Mouse (Mus musculus): ENCODE measurements around the gene Cd276.

Gene Cd276

GRCm38 (mm10) chr9:58513749-58514148, 41.5 kb downstream of the Cd276 start:
- no peak for DNase-seq (ENCODE audit: low read depth, low spot score)

DNA sequence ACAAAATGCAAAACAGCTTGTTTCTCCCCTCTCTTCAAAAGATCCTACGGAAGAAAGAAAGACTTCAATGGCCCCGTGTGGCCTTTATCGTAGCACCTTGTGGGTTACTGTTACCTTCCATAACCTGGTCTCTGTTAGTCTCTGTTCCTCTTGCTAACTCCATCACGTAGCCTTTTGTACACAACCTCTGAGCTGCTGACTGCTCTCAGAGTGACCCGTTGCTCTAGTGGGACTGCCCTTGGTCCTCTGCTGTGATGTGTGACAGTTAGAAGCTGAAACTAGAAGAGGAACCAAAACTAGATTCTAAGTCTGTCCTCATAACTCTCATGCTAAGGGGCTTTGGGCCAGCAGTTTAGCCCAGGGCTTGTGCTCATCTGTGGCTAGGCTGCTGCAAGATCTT, 44.8 kb downstream of the Cd276 start:
- DNase-seq (ENCODE audit: low read depth, low spot score) = no peak

- no peak for DNase-seq (ENCODE audit: low read depth, low spot score)
Measured at GRCm38 (mm10) chr9:58507216-58508005, 47.8 kb downstream of the Cd276 start.

DNA sequence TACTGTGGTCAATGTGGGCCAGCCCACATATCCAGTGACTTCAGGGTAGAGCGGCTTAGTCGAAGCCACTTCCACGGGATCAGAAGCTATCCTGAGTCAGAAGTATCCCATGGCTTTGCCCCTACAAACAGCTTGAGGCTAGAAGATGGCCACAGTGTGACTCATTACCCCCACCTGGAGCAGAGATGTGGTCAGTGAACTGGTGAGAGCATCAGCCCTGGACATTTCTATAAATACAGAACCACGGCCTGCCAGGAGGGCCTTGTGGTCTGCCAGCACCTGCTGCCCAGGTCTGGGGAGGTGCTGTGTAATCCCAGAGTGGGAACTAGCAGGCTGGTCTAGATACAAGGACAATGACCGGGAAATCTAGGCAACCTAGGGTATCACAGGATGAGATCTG, 54.3 kb downstream of the Cd276 start:
- DNase-seq (ENCODE audit: low read depth, low spot score) = no peak

GRCm38 (mm10) chr9:58497942-58498341, 57.3 kb downstream of the Cd276 start:
- DNase-seq (ENCODE audit: low read depth, low spot score) = no peak

DNA sequence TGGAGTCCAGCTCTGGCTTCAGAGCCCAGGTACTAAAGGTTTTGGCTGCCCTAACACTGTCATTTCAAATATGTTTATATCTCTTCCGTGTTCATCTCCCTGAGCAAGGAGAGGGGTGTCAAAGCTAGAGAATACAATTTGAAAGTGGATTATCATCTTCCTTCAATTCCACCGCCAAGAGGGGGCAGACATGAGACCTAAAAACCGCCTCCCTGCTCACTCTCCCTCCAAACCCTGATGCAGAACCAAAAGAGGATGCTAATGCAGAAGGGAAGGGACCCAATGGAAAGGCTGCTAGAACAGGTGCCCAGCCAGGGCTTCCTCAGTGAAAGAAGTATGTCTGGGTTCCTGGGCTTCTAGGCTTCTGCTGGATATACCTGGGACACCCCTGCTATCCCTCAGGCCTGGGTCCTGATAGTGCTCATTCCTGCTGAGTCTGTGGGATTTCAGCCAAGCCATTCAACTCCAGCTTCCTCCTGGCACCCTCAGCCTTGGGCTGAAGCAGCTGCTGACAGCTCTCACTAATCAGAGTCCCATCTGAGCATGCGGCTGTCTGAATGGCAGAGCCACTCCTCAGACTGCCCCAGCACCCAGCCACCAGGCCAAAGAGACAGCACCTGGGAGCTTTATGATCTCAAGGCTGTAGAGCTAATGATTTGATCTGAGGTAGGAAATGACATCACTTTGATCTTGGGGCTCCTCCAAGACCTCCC, 58.6 kb downstream of the Cd276 start:
- DNase-seq (ENCODE audit: low read depth, low spot score) = no peak

- DNase-seq (ENCODE audit: low read depth, low spot score) = no peak
Measured at GRCm38 (mm10) chr9:58495035-58495434, 60.2 kb downstream of the Cd276 start.

DNA sequence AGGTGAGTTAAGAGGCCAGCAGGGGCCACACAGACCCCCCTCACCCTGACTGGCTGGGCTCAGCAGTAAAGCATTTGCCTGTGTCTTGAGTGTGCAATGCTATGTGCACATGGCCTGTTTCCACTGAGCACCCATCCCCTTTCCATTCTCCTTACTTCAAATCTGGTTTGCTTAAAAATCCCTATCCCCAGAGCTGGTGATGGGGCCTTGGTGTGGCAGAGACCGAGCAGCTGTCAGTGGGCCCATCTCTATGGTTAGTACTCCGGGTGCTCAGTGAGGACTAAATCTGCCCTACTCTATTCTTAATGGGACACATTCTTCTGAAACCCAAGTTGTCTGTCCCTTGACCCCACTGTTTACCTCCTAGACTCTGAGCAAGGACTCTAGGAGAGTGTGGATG, 64.8 kb downstream of the Cd276 start:
- DNase-seq (ENCODE audit: low read depth, low spot score) = no peak

DNA sequence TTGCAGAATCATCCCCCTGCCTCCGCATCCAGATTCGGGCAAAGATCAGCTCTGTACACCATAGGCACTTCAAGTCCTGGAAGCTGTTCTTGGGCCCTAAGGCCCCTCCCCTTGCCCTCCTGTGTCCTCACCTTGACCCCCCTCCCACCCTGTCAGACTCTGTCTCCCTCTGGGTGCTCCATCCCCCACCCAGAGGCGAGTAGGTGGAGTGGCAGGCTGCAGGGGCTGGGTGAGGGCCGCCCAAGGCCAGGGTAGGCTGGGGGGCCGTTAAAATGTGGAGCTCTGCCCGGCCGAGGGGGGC, 65.4 kb downstream of the Cd276 start:
- no peak for DNase-seq (ENCODE audit: low read depth, low spot score)

DNA sequence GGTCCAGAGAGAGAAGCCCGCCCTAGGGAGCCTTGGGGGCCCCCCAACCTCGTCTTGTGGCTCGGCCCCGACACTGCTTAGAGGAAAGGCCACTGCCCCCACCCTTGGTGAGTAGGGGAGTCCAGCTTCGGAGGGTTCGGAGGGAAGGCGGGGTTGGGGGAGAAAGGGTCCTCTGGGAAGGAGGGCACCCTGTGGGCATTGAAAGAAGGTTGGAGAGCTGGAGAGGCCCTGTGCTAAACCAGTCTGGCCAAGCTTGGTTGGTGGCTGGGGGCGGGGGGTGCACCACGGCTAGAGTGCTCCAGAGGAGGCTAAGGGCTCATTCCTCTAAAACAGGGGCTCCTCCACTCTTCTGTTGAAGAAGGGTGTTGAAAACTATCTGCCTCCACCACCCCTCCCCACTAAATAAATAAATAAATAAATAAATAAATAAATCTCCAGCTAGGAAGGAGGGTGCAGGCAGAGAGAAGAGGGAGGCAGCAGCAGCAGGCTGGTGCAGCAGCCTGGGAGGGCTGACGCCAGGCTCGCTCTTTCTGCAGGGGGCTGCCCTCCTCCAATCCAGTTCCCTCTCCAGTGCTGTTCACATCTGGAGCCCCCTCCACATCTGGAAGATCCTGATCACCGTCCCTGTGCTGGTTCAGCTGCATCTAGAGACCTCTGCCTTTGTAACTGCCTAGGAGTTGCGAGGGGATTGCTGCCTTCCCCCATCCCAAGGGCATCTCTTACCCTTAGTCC, 65.9 kb downstream of the Cd276 start:
- no peak for DNase-seq (ENCODE audit: low read depth, low spot score)

DNA sequence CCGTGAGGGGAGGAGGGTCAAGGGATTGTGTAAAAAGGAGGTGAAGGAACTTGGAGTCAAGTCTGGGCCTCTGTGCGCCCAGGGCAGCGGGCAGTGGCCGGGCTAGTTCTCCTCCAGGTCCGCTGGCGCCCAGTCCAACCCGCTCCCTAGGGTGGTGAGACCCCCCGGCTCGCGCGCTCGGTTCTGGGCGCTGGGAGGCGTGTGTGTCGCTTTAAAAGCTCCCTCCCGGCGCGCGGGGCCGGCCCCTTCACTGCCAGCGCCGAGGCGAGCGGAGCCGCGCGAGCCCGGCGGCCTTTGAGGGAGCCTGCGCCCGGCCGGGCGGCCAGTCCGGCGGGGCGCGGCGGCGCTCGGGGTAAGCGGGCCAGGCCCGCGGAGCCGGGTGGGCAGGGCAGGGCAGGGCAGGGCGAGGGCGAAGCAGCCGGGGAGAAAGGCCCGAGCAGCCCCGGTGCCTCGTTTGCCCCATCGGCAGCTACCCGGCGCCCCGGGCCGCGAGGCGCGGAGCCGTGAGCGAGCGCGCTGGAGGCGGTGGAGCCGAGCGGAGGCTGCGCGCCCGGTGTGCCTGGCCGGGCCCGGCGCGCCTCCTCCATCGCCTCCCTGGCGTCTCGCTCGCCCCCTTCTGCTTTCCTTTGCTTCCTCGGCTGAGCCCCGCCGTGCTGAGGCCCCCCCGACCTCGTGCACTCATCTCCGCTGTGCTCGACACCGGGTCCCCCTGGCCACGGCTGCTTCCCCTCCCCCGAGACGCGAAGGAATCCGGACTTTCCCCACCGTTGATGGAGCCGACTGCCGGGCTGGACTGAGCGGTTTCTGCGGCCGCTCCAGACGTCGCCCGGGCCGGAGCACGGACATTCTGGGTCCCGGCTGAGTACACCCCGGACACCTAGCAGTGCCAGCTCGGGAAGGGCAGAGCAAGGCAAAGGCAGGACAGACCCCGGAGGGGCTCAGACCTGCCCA, 67.1 kb downstream of the Cd276 start, which contains the start of gene Insyn1:
Gene Insyn1, plus strand, starts transcription at position 753 of the 951 bp plus-strand sequence.
- peak; percentile 30 for DNase-seq (ENCODE audit: low read depth, low spot score)

GRCm38 (mm10) chr9:58487076-58487475, 68.2 kb downstream of the Cd276 start:
- no peak for DNase-seq (ENCODE audit: low read depth, low spot score)

All from skeletal muscle tissue, adult 2 months (tissue).